Mouse (Mus musculus) adrenal gland, postnatal 10 days (tissue): ENCODE measurements around the gene Lrrtm3. TPM values are rescaled to one million over a fixed set of nuclear protein-coding genes. Genes with fewer than 3 reads are reported as not detected.

Source experiments
- DNase-seq: peaks from one replicate; pipeline ENCODE4 v3.0.0; 2021; ENCODE audit warnings: mixed read lengths
- total RNA-seq, 2 experiments: library from RNA; stranded (reverse); gene quantifications; 2 replicates each; pipeline ENCODE4 v1.2.3; 2021

The Lrrtm3 gene
- total RNA-seq, 2 experiments from 2014 or later, result 0.76 to 0.81 TPM

DNA sequence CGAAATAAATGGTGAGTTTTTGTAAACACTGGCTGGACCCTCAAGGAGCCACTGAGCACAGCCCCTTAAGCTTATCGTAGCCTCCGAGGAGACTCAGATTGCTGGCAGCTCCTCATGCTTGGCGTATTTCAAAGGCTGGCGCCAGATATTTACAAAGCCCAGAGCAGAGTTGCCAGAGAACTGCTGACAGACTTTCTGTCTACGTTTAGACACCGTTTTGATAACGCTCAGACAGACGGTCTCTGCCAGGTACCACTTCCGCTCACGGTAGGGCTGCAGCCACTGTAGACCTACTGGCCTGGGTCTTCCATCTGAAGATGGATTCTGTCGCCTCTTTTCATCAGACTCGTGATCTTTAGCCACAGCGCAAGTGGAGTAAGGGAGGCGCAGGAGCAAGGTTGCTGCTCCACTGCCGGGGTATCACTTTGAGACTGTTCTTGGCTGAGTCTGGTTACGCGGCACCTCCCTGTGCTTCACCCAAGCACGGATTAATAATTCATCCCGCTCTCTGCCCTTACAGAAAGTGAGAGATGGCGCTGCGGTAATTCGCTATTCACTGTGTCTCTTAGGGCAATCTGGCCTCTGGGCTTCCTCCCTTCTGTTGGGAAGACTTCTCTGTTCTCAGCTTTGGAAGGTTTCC, 203.5 kb downstream of the Lrrtm3 start:
- DNase-seq, result no peak

- DNase-seq, result no peak
These were observed 209.6 kb downstream of the Lrrtm3 start for GRCm38 (mm10) chr10:63880462-63880903.

Other genes starting within 250 kb of the Lrrtm3 start
- not detected for gene Gm10118, start 162.8 kb downstream of the Lrrtm3 start, total RNA-seq